Mouse (Mus musculus) liver, embryonic 12.5 days (tissue): Measurements from ENCODE around the gene Dbil5. TPM values are rescaled to one million over a fixed set of nuclear protein-coding genes. Genes with fewer than 3 reads are reported as not detected.
"Not testable (repeated sequence)": the region's sequence is repeated elsewhere in the genome, so short reads cannot be mapped to it uniquely, and the experiment has no call there.

Experiments used
- ATAC-seq: fragments of 200-750 bp; cut with Nextera tagmentation; 2 replicates; pipeline ENCODE4 v1.8.0; 2017; ENCODE audit warnings: moderate number of reproducible peaks, mild to moderate bottlenecking, moderate library complexity
- H3K27ac ChIP-seq: fragments of 300-500 bp; sonication (generic); 2 replicates; pipeline ENCODE4 v1.5.1; 2016; ENCODE audit warnings: mild to moderate bottlenecking
- H3K27me3 ChIP-seq: fragments of 300-500 bp; sonication (generic); replicated peaks from 2 replicates; pipeline ENCODE4 v1.6.1; 2016; ENCODE audit warnings: mild to moderate bottlenecking, moderate library complexity
- H3K36me3 ChIP-seq: fragments of 300-500 bp; sonication (generic); 2 replicates; pipeline ENCODE4 v1.6.1; 2016; ENCODE audit warnings: mild to moderate bottlenecking, moderate library complexity
- H3K4me1 ChIP-seq: fragments of 300-500 bp; sonication (generic); 2 replicates; pipeline ENCODE4 v1.6.1; 2016
- H3K4me2 ChIP-seq: fragments of 300-500 bp; sonication (generic); 2 replicates; pipeline ENCODE4 v1.6.1; 2016; ENCODE audit warnings: mild to moderate bottlenecking, moderate library complexity
- H3K4me3 ChIP-seq: fragments of 300-500 bp; sonication (generic); 2 replicates; pipeline ENCODE4 v1.5.1; 2016; ENCODE audit warnings: mild to moderate bottlenecking, moderate library complexity
- H3K9ac ChIP-seq: fragments of 300-500 bp; sonication (generic); 2 replicates; pipeline ENCODE4 v1.6.1; 2016; ENCODE audit warnings: mild to moderate bottlenecking, moderate library complexity
- H3K9me3 ChIP-seq: fragments of 300-500 bp; sonication (generic); replicated peaks from 2 replicates; pipeline ENCODE4 v1.6.1; 2016; ENCODE audit warnings: mild to moderate bottlenecking, moderate library complexity
- WGBS: fragments of 180-500 bp; shearing (Covaris S2); methylation state at CpG from one replicate; pipeline ENCODE4 v1.1.7; 2016; ENCODE audit not compliant: insufficient replicate concordance; 5-methylcytosine and 5-hydroxymethylcytosine counted together
- polyA plus RNA-seq: library from polyadenylated mRNA; unstranded; fragments of >200 nt; fragmentation: Nextera tagmentation; extraction: Ambion mirVana; gene quantifications from 2 replicates; pipeline ENCODE4 v1.2.1, GENCODE M21; 2016

The Dbil5 gene
- polyA plus RNA-seq, 1 experiment from 2014 or later: 0.52 TPM

DNA sequence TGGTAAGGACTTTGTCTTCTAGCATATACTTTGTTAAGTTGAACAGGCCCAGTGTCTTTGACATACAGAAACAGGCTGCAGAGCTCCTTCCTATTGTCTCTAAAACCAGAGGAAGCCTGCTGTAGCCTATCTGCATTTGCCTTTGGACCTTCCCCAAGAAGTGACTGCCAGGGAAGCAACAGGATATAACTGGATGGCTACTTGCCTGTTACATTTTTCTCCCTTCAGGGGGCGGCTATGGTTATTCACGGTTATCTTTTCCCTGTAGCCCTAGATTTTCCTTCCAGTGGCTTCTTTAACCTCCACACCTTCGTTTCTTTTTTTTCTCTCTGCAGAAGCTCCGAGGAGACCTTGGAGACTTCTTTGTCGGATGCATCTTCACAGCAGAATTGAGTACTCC is 10.6 kb upstream of the Dbil5 start:
- H3K27ac ChIP-seq: no peak overlapping the region
- H3K4me2 ChIP-seq: no peak overlapping the region
- WGBS: 72% methylated on average over 5 of the region's 5 CpGs
- peaks cover 22% of the 10 kb centered on the region for H3K27me3 ChIP-seq
- H3K9ac ChIP-seq: no peak overlapping the region
- H3K9me3 ChIP-seq: no peaks in the 10 kb centered on the region
- peaks cover 50% of the 10 kb centered on the region for H3K36me3 ChIP-seq
- peaks cover 15% of the 10 kb centered on the region for H3K4me1 ChIP-seq
- H3K4me3 ChIP-seq: no peak overlapping the region
- ATAC-seq: no peak

DNA sequence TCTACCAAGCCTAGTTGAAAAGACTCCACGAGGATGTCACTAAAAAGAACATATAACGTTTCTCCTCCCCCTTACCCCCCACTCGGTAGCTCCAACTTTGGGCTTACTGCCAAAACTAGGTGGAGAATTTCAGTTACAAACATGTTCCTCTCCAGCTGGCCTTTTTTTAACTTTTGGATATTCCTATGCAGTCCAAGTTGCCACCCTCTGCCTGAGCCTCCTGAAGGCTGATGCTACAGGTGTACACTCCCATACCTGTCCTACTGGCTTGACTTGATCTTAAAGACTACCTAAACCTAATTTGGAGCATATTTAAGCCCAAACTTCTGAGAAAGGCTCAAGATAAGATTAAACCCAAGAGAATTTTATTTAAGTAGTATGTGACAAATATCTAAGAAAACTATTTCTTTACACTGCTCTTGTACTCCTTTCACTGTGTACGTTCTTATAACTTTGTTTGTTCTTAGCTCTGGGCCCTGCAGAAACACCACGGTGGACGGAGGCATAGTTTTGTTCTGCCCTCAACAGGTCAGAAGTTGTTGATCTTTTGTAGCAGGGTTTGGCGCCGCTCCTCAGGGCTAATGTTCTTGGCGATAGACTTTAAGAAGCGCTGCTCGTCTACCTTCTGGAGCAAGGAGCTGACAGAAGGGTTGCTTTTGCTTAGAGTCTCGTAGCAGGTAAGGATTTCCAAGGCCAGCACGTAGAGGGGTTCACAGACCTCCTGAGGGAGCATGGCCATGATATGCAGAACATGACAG is 7.0 kb upstream of the Dbil5 start:
- H3K27ac ChIP-seq: no peak overlapping the region
- no peak overlapping the region for H3K4me2 ChIP-seq
- H3K9me3 ChIP-seq: no peaks in the 10 kb centered on the region
- no peak overlapping the region for H3K4me3 ChIP-seq
- WGBS: 80% methylated on average over 13 of the region's 13 CpGs
- H3K36me3 ChIP-seq: peaks cover 73% of the 10 kb centered on the region
- no peak for ATAC-seq
- H3K9ac ChIP-seq: no peak overlapping the region
- H3K27me3 ChIP-seq: no peaks in the 10 kb centered on the region
- H3K4me1 ChIP-seq: peaks cover 4% of the 10 kb centered on the region; the same call in 1 of the 2 replicates

DNA sequence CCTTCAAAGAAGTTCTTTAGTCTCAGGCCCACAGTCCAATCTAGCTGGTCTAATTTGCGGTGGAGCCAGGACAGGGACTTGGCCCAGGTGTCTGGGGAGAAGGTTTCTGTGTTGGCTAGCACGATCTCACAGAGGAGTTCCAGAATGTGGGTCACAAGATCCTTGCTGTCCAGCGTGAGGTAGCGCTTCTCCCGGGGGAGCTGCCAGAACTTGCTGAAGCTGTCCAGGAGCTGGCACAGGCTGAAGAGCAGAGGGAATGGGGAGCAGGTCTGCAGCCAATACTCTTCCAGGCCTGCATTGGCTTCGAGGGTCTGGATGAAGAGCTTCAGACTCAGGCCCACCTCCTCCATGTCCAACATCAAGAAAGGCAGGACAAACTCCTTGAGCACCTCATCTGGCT is 5.8 kb upstream of the Dbil5 start:
- H3K9me3 ChIP-seq, ATAC-seq, H3K4me3 ChIP-seq, H3K4me2 ChIP-seq, H3K27ac ChIP-seq, H3K27me3 ChIP-seq, H3K9ac ChIP-seq: not testable (repeated sequence)
- 77% methylated on average over 5 of the region's 6 CpGs for WGBS
- peaks cover 15% of the 10 kb centered on the region for H3K4me1 ChIP-seq
- peaks cover 73% of the 10 kb centered on the region for H3K36me3 ChIP-seq

DNA sequence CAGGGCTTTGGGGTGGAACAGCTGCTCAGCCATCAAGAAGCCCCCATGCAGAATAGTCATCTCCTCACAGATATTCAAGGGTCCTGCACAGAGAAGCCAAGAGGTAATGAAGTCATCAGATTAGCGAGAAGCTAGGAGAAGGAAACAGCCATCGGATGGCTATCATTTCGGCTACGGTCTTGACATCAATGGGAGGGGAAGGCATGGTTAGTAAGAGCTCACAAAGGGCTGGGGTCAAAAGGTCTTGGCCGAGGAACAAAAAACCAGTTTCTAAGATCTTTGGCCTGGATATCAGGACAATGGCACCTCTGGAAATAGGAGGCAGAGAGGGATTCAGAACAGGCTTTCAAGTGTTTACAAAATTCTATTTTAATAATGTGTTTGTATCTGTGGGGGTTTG is 3.6 kb upstream of the Dbil5 start:
- no peak for ATAC-seq
- no peak overlapping the region for H3K4me3 ChIP-seq
- H3K9me3 ChIP-seq: no peaks in the 10 kb centered on the region
- peaks cover 27% of the 10 kb centered on the region for H3K4me1 ChIP-seq
- 72% methylated on average over 5 of the region's 5 CpGs for WGBS
- H3K27me3 ChIP-seq: no peaks in the 10 kb centered on the region
- no peak overlapping the region for H3K27ac ChIP-seq
- no peak overlapping the region for H3K4me2 ChIP-seq
- no peak overlapping the region for H3K9ac ChIP-seq
- peaks cover 54% of the 10 kb centered on the region for H3K36me3 ChIP-seq

DNA sequence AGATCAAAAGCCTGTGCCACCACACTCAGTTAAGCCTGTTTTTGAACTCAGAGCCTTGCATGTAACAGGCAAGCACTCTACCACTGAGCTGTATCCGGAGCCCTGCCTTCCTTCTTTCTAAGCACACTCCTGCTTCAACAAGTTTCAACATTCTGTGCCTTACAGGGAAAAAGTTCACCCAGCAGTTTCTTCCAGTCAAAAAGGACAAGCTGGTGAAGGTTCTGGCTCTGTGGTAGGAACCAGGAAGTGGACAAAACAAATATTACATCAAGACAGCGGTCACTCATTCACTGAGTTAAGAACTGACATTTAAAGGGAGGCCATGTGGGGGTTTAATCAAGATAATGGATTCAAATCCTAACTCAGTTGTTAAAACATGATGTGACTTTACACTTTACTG is 2.4 kb upstream of the Dbil5 start:
- H3K4me3 ChIP-seq: no peak overlapping the region
- H3K36me3 ChIP-seq: peaks cover 50% of the 10 kb centered on the region
- no peak for ATAC-seq
- H3K4me2 ChIP-seq: no peak overlapping the region
- 87% methylated on average over 2 of the region's 2 CpGs for WGBS
- H3K9me3 ChIP-seq: no peaks in the 10 kb centered on the region
- H3K27ac ChIP-seq: no peak overlapping the region
- peaks cover 27% of the 10 kb centered on the region for H3K4me1 ChIP-seq
- no peak overlapping the region for H3K9ac ChIP-seq
- H3K27me3 ChIP-seq: no peaks in the 10 kb centered on the region

DNA sequence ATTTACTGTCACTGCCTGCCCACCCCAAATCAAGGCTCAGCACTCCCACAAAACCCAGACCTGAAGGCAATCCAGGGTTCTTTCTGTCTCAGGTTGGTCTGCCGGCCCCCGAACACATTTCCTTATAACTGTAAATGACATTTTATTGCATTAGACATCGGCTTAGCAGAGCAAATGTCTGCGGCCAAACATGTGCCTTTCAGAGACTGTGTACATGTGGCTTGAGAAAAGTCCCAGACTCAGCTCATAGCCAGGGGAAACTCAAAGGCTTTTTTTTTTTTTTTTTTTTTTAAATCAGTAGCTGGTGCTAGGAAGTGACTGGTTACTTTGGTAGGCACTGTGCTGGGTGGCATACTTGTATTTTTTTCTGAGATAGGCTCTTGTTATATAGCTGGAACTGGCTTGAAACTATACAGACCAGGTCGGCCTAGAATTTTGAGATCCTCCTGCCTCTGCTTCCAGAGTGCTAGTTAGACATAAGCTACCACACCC is 1.3 kb upstream of the Dbil5 start:
- no peaks in the 10 kb centered on the region for H3K9me3 ChIP-seq
- peaks cover 27% of the 10 kb centered on the region for H3K4me1 ChIP-seq
- H3K27ac ChIP-seq: peak overlapping the region; percentile 83; the same call in 1 of the 2 replicates
- peak overlapping the region; percentile 93 for H3K9ac ChIP-seq
- H3K27me3 ChIP-seq: no peaks in the 10 kb centered on the region
- peak overlapping the region; percentile 96 for H3K4me2 ChIP-seq
- WGBS: 76% methylated on average over 5 of the region's 5 CpGs
- H3K4me3 ChIP-seq: peak overlapping the region; percentile 86
- H3K36me3 ChIP-seq: peaks cover 49% of the 10 kb centered on the region
- ATAC-seq: no peak

DNA sequence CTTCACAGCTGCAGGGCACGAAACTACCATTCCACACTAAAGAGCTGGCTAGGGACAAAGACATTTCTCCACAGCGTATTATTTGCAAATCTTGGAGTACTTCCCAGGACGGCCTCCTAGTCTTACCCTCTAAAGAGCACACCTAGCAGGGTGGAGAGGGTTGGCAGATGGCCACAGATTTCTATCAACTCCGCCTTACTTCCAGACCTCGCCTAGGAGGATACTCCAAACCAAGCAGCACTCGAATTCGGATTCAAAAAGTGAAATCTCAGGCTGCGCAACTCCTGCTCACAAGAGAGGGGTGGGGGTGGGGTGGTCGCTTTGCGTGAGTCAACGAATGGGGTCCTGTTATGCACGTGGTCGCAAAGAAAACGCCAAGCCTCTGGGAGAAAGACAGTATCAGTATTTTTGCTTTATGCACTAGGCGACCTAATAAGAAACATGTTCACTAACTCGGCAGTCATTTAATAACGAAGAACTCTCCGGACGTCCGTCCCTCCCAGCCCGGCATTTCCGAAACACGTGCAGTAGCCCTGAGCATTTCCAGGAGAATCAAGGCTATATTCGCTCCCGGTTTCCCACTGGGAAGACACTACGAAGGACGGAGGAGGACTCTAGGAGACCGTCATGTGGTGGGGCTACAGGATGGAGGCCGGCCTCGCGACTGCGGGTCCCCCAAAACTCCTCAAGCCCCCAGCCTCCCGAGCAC is 573 bp upstream of the Dbil5 start:
- no peak; the same call in 1 of the 2 replicates for ATAC-seq
- peak overlapping the region; percentile 83 for H3K27ac ChIP-seq
- peak overlapping the region; percentile 93 for H3K9ac ChIP-seq
- no peaks in the 10 kb centered on the region for H3K27me3 ChIP-seq
- WGBS: 3% methylated on average over 33 of the region's 33 CpGs
- peaks cover 48% of the 10 kb centered on the region for H3K36me3 ChIP-seq
- peaks cover 27% of the 10 kb centered on the region for H3K4me1 ChIP-seq
- peak overlapping the region; percentile 96 for H3K4me2 ChIP-seq
- H3K4me3 ChIP-seq: peak overlapping the region; percentile 86
- no peaks in the 10 kb centered on the region for H3K9me3 ChIP-seq

DNA sequence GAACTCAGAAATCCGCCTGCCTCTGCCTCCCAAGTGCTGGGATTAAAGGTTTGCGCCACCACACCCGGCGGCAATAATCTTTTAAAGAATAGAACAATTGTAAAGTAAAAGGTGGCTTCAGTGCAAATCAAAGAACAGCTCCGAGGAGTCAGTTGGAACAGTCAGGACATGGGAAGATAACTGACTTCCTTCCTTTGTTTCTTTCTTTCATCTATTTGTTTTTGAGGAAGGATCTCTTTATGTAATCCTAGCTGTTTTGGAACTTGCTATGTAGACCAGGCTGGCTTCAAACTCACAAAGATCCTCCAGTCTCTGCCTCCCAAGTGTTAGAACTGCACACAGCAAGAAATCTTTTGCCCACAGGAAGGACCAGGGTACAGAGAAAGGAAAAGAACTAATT is 7.2 kb downstream of the Dbil5 start:
- 81% methylated on average over 5 of the region's 5 CpGs for WGBS

DNA sequence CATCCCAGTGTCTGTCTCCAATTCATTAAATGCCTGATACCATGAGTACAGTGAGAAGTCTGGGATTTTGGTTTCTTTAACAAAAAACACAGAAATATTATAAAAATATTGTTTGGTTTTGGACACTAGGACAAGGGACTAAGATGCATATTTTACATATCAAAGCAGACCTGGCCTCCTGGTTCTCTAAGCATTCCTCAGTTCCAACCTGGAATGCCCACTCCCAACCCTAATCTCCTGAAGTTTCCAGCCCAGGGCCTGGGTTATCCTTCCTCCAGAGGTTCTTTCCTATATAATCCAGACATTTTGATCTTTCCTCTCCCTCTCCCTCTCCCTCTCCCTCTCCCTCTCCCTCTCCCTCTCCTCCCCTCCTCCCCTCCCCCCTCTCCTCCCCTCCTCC is 7.6 kb downstream of the Dbil5 start:
- Histone ChIP-seq H3K36me3 (peaks cover 54% of the 10 kb centered on the region), H3K4me1 (no peaks in the 10 kb centered on the region), H3K9ac (no peak overlapping the region), H3K4me3 (no peak overlapping the region), H3K27ac (no peak overlapping the region), H3K4me2 (no peak overlapping the region), H3K27me3 (no peaks in the 10 kb centered on the region), H3K9me3 (no peaks in the 10 kb centered on the region)
- ATAC-seq: no peak

More for the DNA sequence above, 7.2 kb downstream of the Dbil5 start:
- Histone ChIP-seq H3K4me3 (no peak overlapping the region), H3K36me3 (peaks cover 58% of the 10 kb centered on the region), H3K27me3 (no peaks in the 10 kb centered on the region), H3K9me3 (no peaks in the 10 kb centered on the region), H3K4me2 (no peak overlapping the region), H3K4me1 (no peaks in the 10 kb centered on the region), H3K9ac (no peak overlapping the region), H3K27ac (no peak overlapping the region)
- ATAC-seq: no peak

DNA sequence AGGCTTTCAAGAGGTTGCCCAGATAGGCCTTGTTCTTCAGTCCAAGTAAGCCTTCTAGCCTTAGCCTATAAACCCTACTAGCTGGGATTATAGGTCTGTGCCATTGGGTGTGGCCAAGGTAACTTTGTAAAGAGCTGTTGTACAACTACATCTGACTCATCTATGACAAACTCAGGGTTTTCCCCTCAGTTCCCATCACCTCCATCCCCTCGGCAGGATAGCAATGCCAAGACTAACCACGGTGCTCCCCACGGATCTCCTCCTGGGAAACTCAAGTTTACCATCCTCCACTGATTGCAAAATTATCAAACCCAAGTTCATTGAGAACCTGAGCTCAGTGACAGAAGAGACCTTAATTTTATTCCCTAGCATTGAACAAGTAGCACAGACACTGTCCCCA is 18.7 kb downstream of the Dbil5 start:
- no peak for ATAC-seq
- peaks cover 82% of the 10 kb centered on the region for H3K36me3 ChIP-seq
- 82% methylated on average over 3 of the region's 3 CpGs for WGBS
- no peaks in the 10 kb centered on the region for H3K27me3 ChIP-seq
- H3K4me1 ChIP-seq: no peaks in the 10 kb centered on the region
- no peaks in the 10 kb centered on the region for H3K9me3 ChIP-seq
- H3K4me2 ChIP-seq: no peak overlapping the region
- H3K9ac ChIP-seq: no peak overlapping the region
- no peak overlapping the region for H3K27ac ChIP-seq
- no peak overlapping the region for H3K4me3 ChIP-seq

DNA sequence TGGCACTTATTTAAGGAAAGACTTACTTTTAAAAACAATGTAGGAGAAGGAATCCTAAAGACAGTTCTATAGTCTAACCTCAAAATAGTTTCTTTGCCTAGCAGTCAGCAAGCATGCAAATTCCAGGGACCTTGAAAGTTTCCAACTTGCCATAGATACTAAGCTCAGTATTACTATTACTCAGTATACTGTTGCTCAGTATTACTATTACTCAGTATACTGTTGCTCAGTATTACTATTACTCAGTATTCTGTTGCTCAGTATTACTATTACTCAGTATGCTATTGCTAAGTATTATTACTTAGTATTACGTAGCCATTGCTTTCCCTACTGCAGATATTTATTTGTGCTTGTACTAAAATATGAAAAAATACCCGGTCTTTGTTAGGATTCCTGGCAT is 22.3 kb downstream of the Dbil5 start:
- H3K36me3 ChIP-seq: peaks cover 49% of the 10 kb centered on the region

More for the DNA sequence above, 22.3 kb downstream of the Dbil5 start:
- no peak overlapping the region for H3K27ac ChIP-seq
- H3K9me3 ChIP-seq: no peaks in the 10 kb centered on the region
- H3K4me3 ChIP-seq: no peak overlapping the region
- peaks cover 15% of the 10 kb centered on the region for H3K4me1 ChIP-seq
- WGBS: 91% methylated on average over 2 of the region's 2 CpGs
- ATAC-seq: no peak
- H3K9ac ChIP-seq: no peak overlapping the region
- H3K27me3 ChIP-seq: no peaks in the 10 kb centered on the region
- H3K4me2 ChIP-seq: no peak overlapping the region
